Mouse (Mus musculus) central nervous system, embryonic 18 days (tissue): Measurements from ENCODE around the gene Golga2. TPM values are rescaled to one million over a fixed set of nuclear protein-coding genes. Genes with fewer than 3 reads are reported as not detected.

Source experiments
- polyA plus RNA-seq: library from polyadenylated mRNA; depleted of rRNA; stranded (reverse); fragments of >200 nt; gene quantifications from 2 replicates; pipeline ENCODE4 v1.2.3, GENCODE M21; 2012; rRNA removed

Golga2 gene
- 50.6 and 56.9 TPM in 2 replicates for polyA plus RNA-seq

GRCm38 (mm10) chr2:32287334-32287840 lies at the start of gene Golga2:
Golga2 (plus strand) TSS chr2:32287384.

DNA sequence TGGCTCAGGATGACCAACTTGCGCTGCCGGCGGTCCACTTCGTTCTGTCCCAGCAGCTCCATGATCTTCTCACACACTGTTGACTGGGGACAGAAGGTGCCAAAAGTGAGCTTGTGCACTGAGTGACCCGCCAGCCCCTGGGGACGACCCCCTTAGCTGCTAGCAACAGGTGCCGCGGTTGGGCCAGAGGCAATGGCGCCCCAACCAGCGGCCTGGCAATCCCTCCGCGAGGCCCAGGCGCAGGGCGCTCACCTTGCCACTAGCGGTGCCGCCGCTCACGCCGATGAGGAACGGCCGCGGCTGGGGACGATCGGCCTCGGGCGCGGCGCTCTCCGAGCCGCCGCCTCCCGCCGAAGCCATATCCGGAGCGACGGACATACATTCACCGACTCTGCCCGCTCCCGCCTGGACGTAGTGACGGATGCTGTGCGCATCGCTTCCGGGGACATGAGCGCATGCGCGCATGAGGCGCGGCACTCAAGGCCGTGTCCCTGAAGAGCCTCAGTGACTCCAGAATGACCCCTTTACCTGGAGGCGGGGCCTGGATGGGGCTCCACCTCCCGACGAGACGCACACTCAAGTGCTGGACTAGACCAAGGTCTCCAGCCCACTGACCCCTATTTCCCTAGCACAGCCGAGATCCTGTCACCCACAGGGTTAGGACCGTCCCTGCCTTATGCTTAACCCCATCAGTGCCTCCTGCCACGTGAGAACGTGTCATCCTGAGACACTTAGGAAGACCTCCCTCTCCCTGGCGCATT lies 27.3 kb upstream of the Golga2 start, which contains the start of gene Uck1:
TSS of gene Uck1 (minus strand) at position 503 of the 761 bp plus-strand sequence.

DNA sequence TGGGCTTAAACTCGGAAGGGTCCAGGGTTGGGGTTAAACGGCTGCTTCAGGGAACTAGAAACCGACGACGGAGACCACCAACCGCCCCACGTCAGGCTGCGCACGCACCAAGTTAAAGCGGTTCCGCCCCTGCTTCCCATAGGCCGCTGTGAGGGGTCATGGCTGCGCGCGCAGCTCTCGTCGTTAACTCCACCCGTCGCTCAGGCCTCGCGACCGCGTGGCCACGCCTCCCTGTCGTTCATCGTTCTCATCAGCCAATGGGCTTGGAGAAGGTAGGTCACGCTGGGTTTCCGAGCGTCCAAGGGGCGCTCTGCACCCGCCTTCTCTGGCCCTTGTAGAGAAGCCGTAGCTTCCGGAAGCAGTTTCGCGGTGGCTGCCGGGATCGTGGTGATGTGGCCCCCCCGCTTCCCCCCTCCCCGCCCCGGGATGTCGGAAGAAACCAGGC lies 761 bp downstream of the Golga2 start, which contains the start of gene Swi5:
TSS of gene Swi5 (minus strand) at position 153 of the 445 bp plus-strand sequence.

DNA sequence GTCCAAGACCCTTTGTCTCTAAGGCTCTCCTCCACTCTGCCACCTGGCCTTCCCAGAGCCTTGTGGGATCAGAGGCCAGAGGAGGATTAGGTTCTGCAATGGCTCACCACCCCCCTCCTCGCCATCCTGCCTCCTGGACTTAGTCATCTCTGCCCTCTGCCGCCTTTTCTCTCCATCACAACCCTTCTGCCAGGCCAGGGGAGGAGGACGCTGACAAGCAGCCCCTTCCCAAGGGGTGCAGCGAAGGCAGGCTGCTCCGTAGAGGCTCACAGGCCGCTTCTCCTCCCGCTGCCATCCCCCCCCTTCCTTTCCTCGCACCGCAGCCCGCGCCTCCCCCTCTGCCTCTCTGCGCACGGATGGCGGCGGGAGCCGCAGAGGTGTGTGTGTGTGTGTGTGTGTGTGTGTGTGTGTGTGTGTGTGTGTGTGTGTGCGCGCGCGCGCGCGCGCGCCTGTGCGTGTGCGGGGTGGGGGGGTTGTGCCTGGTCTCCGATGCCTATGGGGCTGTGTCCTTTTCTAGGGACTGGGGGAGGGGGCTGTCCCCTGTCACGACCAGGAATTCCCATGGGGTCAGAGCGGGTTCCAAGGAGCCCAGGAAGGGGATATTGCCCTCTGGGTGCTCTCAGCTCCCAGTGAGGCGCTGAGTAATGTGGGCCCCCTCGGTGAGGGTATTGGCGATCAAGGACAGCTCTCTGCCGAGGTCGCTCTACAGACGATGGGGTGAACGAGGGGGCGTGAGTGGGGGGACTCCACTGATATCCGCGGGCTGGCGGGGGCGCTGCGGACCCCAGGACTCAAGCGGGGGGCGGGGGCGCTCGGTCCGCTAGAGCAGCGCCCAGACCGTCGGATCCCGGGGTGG lies 65.2 kb downstream of the Golga2 start, which contains the start of gene Ciz1:
TSS of gene Ciz1 (plus strand) at position 177 of the 856 bp plus-strand sequence.

DNA sequence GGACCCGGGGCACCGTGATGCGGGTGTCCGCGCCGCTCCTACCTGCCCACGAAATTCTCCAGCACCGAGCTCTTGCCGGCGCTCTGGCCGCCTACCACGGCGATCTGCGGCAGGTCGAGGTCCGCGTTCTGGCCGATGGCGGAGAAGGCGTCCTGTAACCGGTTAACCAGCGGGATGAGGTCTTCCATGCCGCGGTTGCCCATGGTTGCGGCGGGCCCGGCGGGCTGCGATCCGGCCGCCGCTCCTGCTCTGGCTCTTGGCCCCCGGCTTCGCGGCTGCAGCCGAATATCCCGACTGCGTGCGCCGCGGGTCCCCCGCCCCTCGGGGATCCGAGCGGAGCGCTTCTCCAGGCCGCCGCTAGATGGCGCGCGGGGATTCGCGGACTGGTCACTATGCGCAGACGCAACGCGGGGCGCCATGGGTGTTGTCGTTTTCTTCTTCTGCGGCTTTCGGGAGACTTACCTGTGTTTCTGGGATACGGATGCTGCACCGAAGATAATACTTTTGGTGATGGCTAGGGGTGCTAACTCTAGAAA lies 65.9 kb downstream of the Golga2 start, which contains the start of gene Dnm1:
TSS of gene Dnm1 (minus strand) at position 332 of the 536 bp plus-strand sequence.

Other genes with a start within 250 kb of the Golga2 start
- 0.36 and 0.64 TPM in 2 replicates for gene Fam78a, start 202.5 kb upstream of the Golga2 start, polyA plus RNA-seq
- 22.1 and 22.2 TPM in 2 replicates for gene Plpp7, start 191.9 kb upstream of the Golga2 start, polyA plus RNA-seq
- gene Prrc2b, start 136.3 kb upstream of the Golga2 start, polyA plus RNA-seq: 89.9 and 106 TPM in 2 replicates
- gene Pomt1, start 50.8 kb upstream of the Golga2 start, polyA plus RNA-seq: 41.6 and 44.2 TPM in 2 replicates
- 87.1 and 89.2 TPM in 2 replicates for gene Uck1, start 27.2 kb upstream of the Golga2 start, polyA plus RNA-seq
- gene Swi5, start 691 bp downstream of the Golga2 start, polyA plus RNA-seq: 314 and 343 TPM in 2 replicates
- 165 and 172 TPM in 2 replicates for gene Ciz1, start 64.9 kb downstream of the Golga2 start, polyA plus RNA-seq
- gene Dnm1, start 66.0 kb downstream of the Golga2 start, polyA plus RNA-seq: 257 and 347 TPM in 2 replicates
- gene 1110008P14Rik, start 94.6 kb downstream of the Golga2 start, polyA plus RNA-seq: 126 and 145 TPM in 2 replicates
- gene Lcn2, start 100.9 kb downstream of the Golga2 start, polyA plus RNA-seq: 1.1 and 8.6 TPM in 2 replicates
- 58.8 and 61.3 TPM in 2 replicates for gene Ptges2, start 108.5 kb downstream of the Golga2 start, polyA plus RNA-seq
- 4.0 and 4.4 TPM in 2 replicates for gene Naif1, start 163.1 kb downstream of the Golga2 start, polyA plus RNA-seq
- gene Slc25a25, start 164.1 kb downstream of the Golga2 start, polyA plus RNA-seq: 41.8 and 42.3 TPM in 2 replicates
- 7.5 and 8.2 TPM in 2 replicates for gene Fam102a, start 247.9 kb downstream of the Golga2 start, polyA plus RNA-seq